Mouse (Mus musculus) thymus, adult 2 months (tissue): ENCODE measurements around the gene Glyatl3. TPM values are rescaled to one million over a fixed set of nuclear protein-coding genes. Genes with fewer than 3 reads are reported as not detected.

Source experiments
- DNase-seq: peaks from one replicate; pipeline ENCODE4 v3.0.0; 2021
- H3K27ac ChIP-seq: fragments of 200-500 bp; 2 replicates; pipeline ENCODE4 v1.5.1; 2012; ENCODE audit warnings: low read length, control low read depth; ENCODE audit not compliant: control insufficient read depth, insufficient read depth
- H3K27me3 ChIP-seq: fragments of 200-500 bp; 2 replicates; pipeline ENCODE4 v1.6.1; 2012; ENCODE audit warnings: mild to moderate bottlenecking, low read length, moderate library complexity, mixed read lengths; ENCODE audit not compliant: control insufficient read depth, insufficient read depth
- H3K36me3 ChIP-seq: fragments of 200-500 bp; 2 replicates; pipeline ENCODE4 v1.6.1; 2012; ENCODE audit warnings: mild to moderate bottlenecking, low read length, moderate library complexity; ENCODE audit not compliant: control insufficient read depth, insufficient read depth
- H3K4me1 ChIP-seq: fragments of 200-500 bp; replicated peaks from 2 replicates; pipeline ENCODE4 v1.6.1; 2012; ENCODE audit warnings: low read length; ENCODE audit not compliant: control insufficient read depth, insufficient read depth
- H3K4me3 ChIP-seq: fragments of 200-500 bp; 2 replicates; pipeline ENCODE4 v1.5.1; 2012; ENCODE audit warnings: mild to moderate bottlenecking, low read length, control low read depth, moderate library complexity; ENCODE audit not compliant: control insufficient read depth, insufficient read depth
- CTCF ChIP-seq: fragments of 200-500 bp; IDR thresholded peaks from 2 replicates; pipeline ENCODE4 v1.5.1; 2012; ENCODE audit warnings: mild to moderate bottlenecking, control low read depth, low read length, moderate library complexity, borderline replicate concordance; ENCODE audit not compliant: control insufficient read depth, poor library complexity, insufficient read depth; ENCODE audit errors: extremely low read depth
- POLR2A ChIP-seq: fragments of 200-500 bp; IDR thresholded peaks from 2 replicates; pipeline ENCODE4 v1.6.1; 2012; ENCODE audit warnings: mild to moderate bottlenecking, low read length, control low read depth, moderate library complexity; ENCODE audit not compliant: control insufficient read depth, poor library complexity, insufficient read depth; ENCODE audit errors: extremely low read depth
- WGBS: fragments of 180-500 bp; shearing (Covaris S2); methylation state at CpG from one replicate; pipeline ENCODE4 v1.1.7; 2018; 5-methylcytosine and 5-hydroxymethylcytosine counted together
- polyA plus RNA-seq: library from polyadenylated mRNA; depleted of rRNA; stranded (reverse); fragments of >200 nt; gene quantifications from 2 replicates; pipeline ENCODE4 v1.2.3, GENCODE M21; 2012; rRNA removed

Glyatl3 gene
- polyA plus RNA-seq, 1 experiment = 0.09 TPM

GRCm38 (mm10) chr17:40873582-40874011 lies 40.6 kb downstream of the Glyatl3 start:
- 21% methylated on average over 2 of the region's 2 CpGs for WGBS
- Histone ChIP-seq H3K4me3 (no peak overlapping the region), H3K4me1 (no peaks in the 10 kb centered on the region), H3K27me3 (no peaks in the 10 kb centered on the region), H3K36me3 (no peaks in the 10 kb centered on the region), H3K27ac (no peak overlapping the region)
- DNase-seq = no peak
- TF ChIP-seq CTCF (no peak), POLR2A (no peak)

DNA sequence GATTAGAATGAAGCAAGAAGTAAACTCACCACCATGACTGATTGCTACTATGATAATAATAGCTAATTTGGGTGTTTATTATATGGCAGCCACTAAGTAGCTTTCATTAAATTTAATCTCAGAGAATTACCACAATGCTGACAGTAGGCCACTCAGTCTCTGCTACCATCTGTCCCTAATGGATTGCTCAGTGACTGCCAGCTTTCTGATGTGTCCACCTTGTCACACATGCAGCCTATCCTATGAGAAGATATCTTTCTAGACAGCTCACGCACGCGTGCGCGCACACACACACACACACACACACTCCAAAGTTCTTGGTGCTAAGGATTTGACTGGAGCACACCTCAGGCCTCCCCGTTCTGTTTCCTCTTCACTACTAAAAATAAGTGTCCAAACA lies 41.5 kb downstream of the Glyatl3 start:
- Histone ChIP-seq H3K27ac (no peak overlapping the region), H3K4me1 (no peaks in the 10 kb centered on the region), H3K36me3 (no peaks in the 10 kb centered on the region), H3K4me3 (no peak overlapping the region), H3K27me3 (no peaks in the 10 kb centered on the region)
- TF ChIP-seq CTCF = no peak
- TF ChIP-seq POLR2A = no peak
- no peak for DNase-seq
- WGBS = 97% methylated on average over 6 of the region's 6 CpGs

- Histone ChIP-seq H3K4me1 (no peaks in the 10 kb centered on the region), H3K27me3 (no peaks in the 10 kb centered on the region), H3K36me3 (no peaks in the 10 kb centered on the region), H3K4me3 (no peak overlapping the region), H3K27ac (no peak overlapping the region)
- 22% methylated on average over 10 of the region's 10 CpGs for WGBS
- TF ChIP-seq POLR2A (no peak), CTCF (no peak)
- DNase-seq = no peak
Observed at GRCm38 (mm10) chr17:40868952-40869747, 45.0 kb downstream of the Glyatl3 start.

- H3K36me3 ChIP-seq = no peaks in the 10 kb centered on the region
- DNase-seq = no peak
- TF ChIP-seq POLR2A = no peak
- TF ChIP-seq CTCF = no peak
Observed at GRCm38 (mm10) chr17:40855065-40855464, 59.1 kb downstream of the Glyatl3 start.

More at GRCm38 (mm10) chr17:40855065-40855464, 59.1 kb downstream of the Glyatl3 start:
- H3K27ac ChIP-seq = no peak overlapping the region
- no peak overlapping the region for H3K4me3 ChIP-seq
- H3K4me1 ChIP-seq = no peaks in the 10 kb centered on the region
- no peaks in the 10 kb centered on the region for H3K27me3 ChIP-seq

Other genes with a start within 250 kb of the Glyatl3 start
- gene Esp1, start 187.2 kb downstream of the Glyatl3 start, polyA plus RNA-seq = not detected in 2 replicates
- 0.47 TPM in 1 of 2 replicates, not detected in the other for gene Crisp2, start 107.3 kb downstream of the Glyatl3 start, polyA plus RNA-seq
- not detected in 2 replicates for gene Rhag, start 103.2 kb downstream of the Glyatl3 start, polyA plus RNA-seq
- gene 9130008F23Rik, start 33.8 kb downstream of the Glyatl3 start, polyA plus RNA-seq = 0.70 and 1.3 TPM in 2 replicates
- 9.1 and 9.2 TPM in 2 replicates for gene Mut, start 20.3 kb upstream of the Glyatl3 start, polyA plus RNA-seq
- gene Cenpq, start 20.7 kb upstream of the Glyatl3 start, polyA plus RNA-seq = 3.9 and 4.8 TPM in 2 replicates